Mouse (Mus musculus): ENCODE measurements at regions not wholly inside any gene's neighbourhood (a gene's known extent, or its start where the extent isn't known, plus 50 kb on each side); places are given as distances from the start of the nearest gene placed in this dataset.

GRCm38 (mm10) chr7:124676854-124677515 is 694.3 kb downstream of the Hs3st4 start:
- no peak for DNase-seq

- no peak for DNase-seq
Observed at GRCm38 (mm10) chr7:124680561-124680960, 697.9 kb downstream of the Hs3st4 start.

GRCm38 (mm10) chr7:124681212-124681611 is 698.5 kb downstream of the Hs3st4 start:
- no peak for DNase-seq

- DNase-seq = no peak
Observed at GRCm38 (mm10) chr7:124681820-124682219, 699.2 kb downstream of the Hs3st4 start.

- DNase-seq = no peak
Observed at GRCm38 (mm10) chr7:124685424-124685823, 702.8 kb downstream of the Hs3st4 start.

- no peak for DNase-seq
Observed at GRCm38 (mm10) chr7:124704163-124704824, 721.6 kb downstream of the Hs3st4 start.

- no peak for DNase-seq
Observed at GRCm38 (mm10) chr7:124707143-124707542, 724.5 kb downstream of the Hs3st4 start.

- DNase-seq = peak; percentile 24
Observed at GRCm38 (mm10) chr7:124708771-124709485, 726.3 kb downstream of the Hs3st4 start.

GRCm38 (mm10) chr7:124720927-124721326 is 723.5 kb upstream of the Kdm8 start:
- DNase-seq = no peak

- DNase-seq = peak; percentile 53
Observed at GRCm38 (mm10) chr7:124742086-124742485, 702.4 kb upstream of the Kdm8 start.

GRCm38 (mm10) chr7:124746321-124746720 is 698.2 kb upstream of the Kdm8 start:
- no peak for DNase-seq

GRCm38 (mm10) chr7:124748396-124748795 is 696.1 kb upstream of the Kdm8 start:
- DNase-seq = no peak

- no peak for DNase-seq
Observed at GRCm38 (mm10) chr7:124759084-124759483, 685.4 kb upstream of the Kdm8 start.

GRCm38 (mm10) chr7:124777822-124778221 is 666.7 kb upstream of the Kdm8 start:
- DNase-seq = no peak

GRCm38 (mm10) chr7:124782816-124783215 is 661.7 kb upstream of the Kdm8 start:
- DNase-seq = peak; percentile 52

GRCm38 (mm10) chr7:124784995-124785394 is 659.5 kb upstream of the Kdm8 start:
- DNase-seq = no peak

GRCm38 (mm10) chr7:124785896-124786295 is 658.6 kb upstream of the Kdm8 start:
- DNase-seq = no peak

- no peak for DNase-seq
Observed at GRCm38 (mm10) chr7:124788781-124789180, 655.7 kb upstream of the Kdm8 start.

- DNase-seq = no peak
Observed at GRCm38 (mm10) chr7:124803101-124803500, 641.4 kb upstream of the Kdm8 start.

- no peak for DNase-seq
Observed at GRCm38 (mm10) chr7:124834692-124835091, 609.8 kb upstream of the Kdm8 start.

- no peak for DNase-seq
Observed at GRCm38 (mm10) chr7:124836531-124836930, 607.9 kb upstream of the Kdm8 start.

GRCm38 (mm10) chr7:124855056-124855455 is 589.4 kb upstream of the Kdm8 start:
- DNase-seq = no peak

- no peak for DNase-seq
Observed at GRCm38 (mm10) chr7:124857106-124857505, 587.4 kb upstream of the Kdm8 start.

GRCm38 (mm10) chr7:124861397-124861796 is 583.1 kb upstream of the Kdm8 start:
- no peak for DNase-seq
